Mouse (Mus musculus) frontal cortex, postnatal 25 days (tissue): ENCODE data around the gene Dtl.

Experiments used
- DNase-seq, 2 experiments: peaks; one replicate each; pipeline ENCODE4 v3.0.0; 2022; ENCODE audit warnings: low spot score in 2 of 2

The Dtl gene

GRCm38 (mm10) chr1:191575458-191576247 is at the start of gene Dtl, which contains the start of gene Ints7:
Gene Dtl, minus strand, starts transcription at chr1:191575544.
Gene Ints7, plus strand, starts transcription at chr1:191575636.
- DNase-seq: peak; percentile 96 to 98

DNA sequence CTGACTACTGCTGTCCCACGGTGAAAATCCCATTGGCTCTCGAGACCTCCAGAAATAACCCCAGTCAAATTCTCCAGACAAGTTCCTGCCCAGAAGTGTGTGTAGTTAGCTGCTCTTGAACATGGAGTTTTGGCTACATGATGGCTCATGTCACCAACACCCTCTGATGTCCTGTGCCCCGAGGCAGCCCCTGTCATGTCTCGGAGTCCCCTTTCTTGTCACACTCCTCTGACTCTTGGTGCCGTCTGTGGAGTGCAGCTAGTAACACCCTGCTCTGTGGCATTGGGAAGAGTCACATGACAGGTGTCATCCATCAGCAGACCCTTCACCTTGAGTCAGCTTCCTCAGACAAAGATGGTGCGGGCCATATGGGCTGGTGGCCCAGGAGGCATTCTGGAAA is 49.7 kb upstream of the Dtl start:
- DNase-seq: no peak

DNA sequence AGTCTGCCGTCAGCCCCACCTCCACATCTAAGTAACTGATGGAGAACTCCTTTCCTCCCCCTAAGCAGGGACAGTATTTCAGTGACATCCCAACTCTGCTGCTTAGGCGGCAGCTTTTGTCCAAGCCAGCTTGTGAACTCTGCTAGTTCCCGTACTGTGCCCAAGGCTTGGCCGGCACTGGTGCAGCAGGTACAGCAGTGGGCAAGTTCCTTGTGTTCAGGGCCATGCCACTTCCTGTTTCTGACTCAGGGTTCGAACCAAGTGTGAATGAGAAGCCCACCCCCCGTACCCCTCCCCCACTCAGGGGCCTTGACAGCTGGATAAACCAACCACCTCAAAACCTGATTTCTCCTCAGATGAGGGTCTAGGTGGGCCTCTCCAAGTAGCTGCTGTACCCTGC is 49.1 kb upstream of the Dtl start:
- no peak for DNase-seq

- no peak for DNase-seq
Measured at GRCm38 (mm10) chr1:191622801-191623200, 47.5 kb upstream of the Dtl start.

- DNase-seq: no peak
Measured at GRCm38 (mm10) chr1:191621096-191621495, 45.8 kb upstream of the Dtl start.

DNA sequence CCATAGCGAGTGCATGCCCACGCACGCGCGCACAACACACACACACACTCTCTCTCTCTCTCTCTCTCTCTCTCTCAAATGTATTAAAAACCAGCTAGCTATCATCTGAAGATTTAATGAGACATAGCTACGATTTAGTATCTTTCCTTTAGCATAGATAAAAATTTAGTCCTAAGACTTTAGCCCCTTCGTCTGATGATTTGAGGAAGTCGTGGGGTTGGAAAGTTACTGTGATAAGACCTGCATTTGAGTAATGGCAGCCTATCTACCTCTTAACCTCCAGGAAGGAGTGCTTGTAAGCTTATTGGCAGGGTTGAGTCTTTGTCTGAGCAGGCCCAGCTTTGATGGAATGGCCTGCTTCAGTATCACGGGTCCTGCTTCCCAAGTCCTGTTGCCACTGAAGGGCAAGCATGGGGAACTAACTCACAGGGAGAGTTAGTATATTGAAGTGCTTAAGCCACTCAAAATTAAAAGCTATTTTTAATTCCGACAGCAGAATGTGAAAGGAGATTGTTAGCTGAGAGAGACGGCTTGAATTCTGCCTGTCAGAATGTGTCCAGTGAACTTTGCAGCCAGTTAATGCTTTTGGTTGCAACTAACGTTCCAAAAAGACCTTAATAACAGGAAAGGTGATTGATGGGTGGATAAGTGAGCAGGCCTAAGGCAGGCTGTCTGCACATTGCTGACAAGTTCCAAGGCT is 42.9 kb upstream of the Dtl start:
- no peak for DNase-seq

DNA sequence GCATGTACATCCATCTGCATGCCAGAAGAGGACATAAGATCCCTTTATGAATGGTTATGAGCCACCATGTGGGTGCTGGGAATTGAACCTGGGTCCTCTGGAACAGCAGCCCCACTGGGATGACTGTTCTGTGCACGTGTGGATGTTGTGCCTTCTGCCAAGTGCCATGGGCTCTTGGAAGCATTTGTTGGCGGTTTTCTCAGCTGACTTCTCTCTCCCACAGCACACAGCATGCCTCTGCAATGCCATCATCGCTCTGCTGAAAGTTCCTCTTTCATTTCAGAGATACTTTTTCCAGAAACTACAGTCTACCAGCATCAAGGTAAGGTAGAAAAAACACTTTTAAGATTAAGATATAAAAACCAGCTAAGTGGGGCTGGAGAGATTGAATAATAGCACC is 42.2 kb upstream of the Dtl start:
- DNase-seq: no peak

GRCm38 (mm10) chr1:191616245-191616644 is 40.9 kb upstream of the Dtl start:
- no peak for DNase-seq

DNA sequence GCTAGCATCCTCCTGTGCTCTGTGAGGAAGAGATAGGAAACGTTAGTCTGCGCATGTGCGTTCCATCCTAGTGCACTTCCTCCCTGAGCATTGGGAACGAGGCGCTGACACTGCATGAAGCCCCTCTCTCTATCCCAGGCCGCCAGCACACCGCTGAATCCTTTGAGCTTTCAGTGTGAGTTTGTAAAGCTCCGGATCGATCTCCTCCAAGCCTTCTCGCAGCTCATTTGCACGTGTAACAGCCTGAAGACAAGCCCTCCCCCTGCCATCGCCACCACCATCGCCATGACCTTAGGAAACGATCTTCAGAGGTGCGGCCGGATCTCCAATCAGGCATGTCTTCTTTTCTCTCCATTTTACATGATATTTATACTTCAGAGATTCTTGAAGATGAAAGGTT is 37.5 kb upstream of the Dtl start:
- no peak for DNase-seq

DNA sequence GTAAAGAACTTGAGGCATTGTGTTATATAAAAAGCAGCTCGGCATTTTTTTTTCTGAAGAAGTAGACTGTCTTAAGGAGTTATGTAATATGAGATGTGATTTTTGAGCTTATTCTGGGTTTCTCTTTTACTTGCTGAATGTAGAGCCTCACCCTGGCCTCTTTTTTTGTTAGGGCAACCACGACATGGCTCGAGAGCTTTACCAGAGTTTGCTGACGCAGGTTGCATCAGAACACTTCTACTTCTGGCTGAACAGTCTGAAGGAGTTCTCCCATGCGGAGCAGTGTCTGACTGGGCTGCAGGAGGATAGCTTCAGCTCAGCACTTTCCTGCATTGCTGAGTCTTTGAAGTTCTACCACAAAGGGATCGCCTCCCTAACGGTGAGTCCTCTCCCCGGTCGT is 36.3 kb upstream of the Dtl start:
- DNase-seq: peak in 1 of 2 experiments; percentile 15

- DNase-seq: peak in 1 of 2 experiments; percentile 36
Measured at GRCm38 (mm10) chr1:191610357-191610756, 35.0 kb upstream of the Dtl start.

DNA sequence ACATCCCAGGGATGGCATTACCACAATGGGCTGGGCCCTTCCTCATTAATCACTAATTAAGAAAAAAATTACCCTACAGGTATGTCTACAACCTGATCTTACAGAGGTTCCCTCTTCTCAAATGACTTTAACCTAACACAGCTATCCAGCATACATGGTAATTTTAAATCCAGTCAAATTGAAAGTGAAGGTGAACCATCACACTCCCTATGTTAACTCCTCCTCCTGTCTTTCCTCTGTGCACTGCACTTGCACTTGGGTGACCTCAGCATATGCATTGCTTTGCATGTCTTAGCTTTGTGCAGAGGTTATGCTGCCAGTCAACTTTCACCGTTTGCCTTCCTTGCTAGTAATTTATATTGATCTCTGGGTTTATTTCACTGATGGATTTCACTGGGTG is 34.2 kb upstream of the Dtl start:
- no peak for DNase-seq

- DNase-seq: no peak
Measured at GRCm38 (mm10) chr1:191609051-191609450, 33.7 kb upstream of the Dtl start.

DNA sequence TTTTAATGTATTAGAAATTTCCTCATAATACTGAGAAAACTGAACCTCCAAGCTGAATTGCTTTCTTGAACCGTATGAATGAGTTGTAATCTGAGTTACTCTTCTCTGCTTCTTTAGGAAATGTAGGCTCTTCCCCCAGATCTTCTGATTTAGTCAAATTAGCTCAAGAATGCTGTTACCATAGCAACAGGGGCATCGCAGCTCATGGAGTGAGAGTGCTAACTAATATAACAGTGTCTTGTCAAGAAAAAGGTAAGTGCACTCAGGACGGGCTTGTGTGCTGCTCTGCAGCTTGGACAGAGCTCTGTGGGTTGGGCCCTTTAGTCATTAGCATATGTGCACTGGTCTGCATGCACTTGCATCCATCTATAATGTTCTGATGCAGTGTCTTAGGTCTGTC is 29.3 kb upstream of the Dtl start:
- DNase-seq: no peak

- no peak for DNase-seq
Measured at GRCm38 (mm10) chr1:191599210-191599609, 23.9 kb upstream of the Dtl start.

GRCm38 (mm10) chr1:191596076-191596475 is 20.7 kb upstream of the Dtl start:
- DNase-seq: no peak

GRCm38 (mm10) chr1:191592016-191592720 is 16.8 kb upstream of the Dtl start:
- peak in 1 of 2 experiments; percentile 29 for DNase-seq

DNA sequence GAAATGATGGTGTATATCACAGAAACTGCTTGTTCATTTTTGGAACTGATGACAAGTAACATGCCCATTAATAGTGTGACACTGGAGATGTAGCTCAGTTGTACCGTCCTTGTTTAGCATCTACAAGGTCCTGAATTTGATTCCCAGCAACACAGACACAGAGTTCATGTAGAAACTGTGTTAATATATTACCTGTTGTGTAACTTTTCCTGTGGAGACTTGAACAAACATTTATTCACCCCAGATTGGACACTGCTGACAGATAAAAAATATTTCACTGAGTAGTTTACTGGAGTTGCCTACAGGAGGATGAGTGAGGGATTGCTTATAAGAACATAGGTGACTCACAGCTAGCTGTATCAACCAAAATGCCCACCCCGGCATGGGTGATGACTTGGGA is 13.4 kb upstream of the Dtl start:
- DNase-seq: no peak

GRCm38 (mm10) chr1:191587062-191587461 is 11.7 kb upstream of the Dtl start:
- DNase-seq: no peak

GRCm38 (mm10) chr1:191585704-191586103 is 10.4 kb upstream of the Dtl start:
- DNase-seq: no peak

DNA sequence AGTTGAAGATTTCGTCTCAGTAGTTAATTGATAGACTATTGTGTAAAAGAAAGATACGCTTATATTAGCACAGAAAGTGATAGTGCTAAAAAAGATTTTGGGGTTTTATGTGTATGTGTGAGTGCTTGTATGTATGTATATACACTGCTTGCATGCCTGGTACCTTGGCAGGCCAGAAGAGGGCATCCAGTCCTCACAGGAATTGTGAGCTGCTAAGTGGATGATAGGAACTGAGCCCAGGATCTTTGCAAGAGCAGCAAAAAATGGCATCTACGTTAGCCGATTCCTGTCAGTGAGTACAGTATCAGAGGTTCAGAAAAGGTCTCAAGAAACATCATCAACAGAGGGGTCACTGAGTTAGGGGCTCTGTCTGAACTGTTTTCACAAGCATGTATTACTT is 9.1 kb upstream of the Dtl start:
- no peak for DNase-seq

GRCm38 (mm10) chr1:191583836-191584235 is 8.5 kb upstream of the Dtl start:
- no peak for DNase-seq

DNA sequence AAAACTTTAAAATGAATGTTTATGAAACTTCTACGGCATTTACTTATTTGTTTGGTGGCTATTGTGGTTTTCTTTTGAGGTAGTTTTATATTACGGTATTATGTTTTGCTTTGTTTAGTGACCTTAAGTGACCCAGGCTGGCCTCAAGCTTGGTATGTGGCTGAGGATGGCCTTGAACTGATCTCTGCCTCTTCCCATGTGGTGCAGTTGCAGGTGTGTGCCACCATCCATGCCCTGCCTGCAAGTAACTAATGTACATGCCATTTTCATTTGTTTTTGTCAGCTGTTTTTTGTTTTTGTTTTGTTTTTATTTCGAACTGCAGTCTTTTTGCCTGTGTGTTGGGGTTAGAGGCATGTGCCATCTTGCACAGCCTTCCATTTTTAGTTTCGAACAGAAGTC is 6.3 kb upstream of the Dtl start:
- no peak for DNase-seq
